Mouse (Mus musculus) neural tube, embryonic 10.5 days (tissue): ENCODE data around the gene Trpm1.
A peak's percentile ranks its signal among the peaks of the same experiment; 100 is the strongest.

Source experiments
- DNase-seq: peaks from one replicate; pipeline ENCODE4 v3.0.0-alpha.2; 2017; ENCODE audit warnings: low spot score; ENCODE audit errors: extremely low spot score

The Trpm1 gene

GRCm38 (mm10) chr7:64287414-64288091 is 133.9 kb downstream of the Trpm1 start, which contains the start of gene Mtmr10:
Gene Mtmr10 (plus strand): TSS chr7:64287653.
- DNase-seq = peak; percentile 97

GRCm38 (mm10) chr7:64289416-64289815 is 135.8 kb downstream of the Trpm1 start:
- no peak for DNase-seq

GRCm38 (mm10) chr7:64290431-64290830 is 136.8 kb downstream of the Trpm1 start:
- DNase-seq = no peak

- no peak for DNase-seq
Measured at GRCm38 (mm10) chr7:64291722-64292121, 138.1 kb downstream of the Trpm1 start.

- DNase-seq = no peak
Measured at GRCm38 (mm10) chr7:64296286-64297010, 142.8 kb downstream of the Trpm1 start.

GRCm38 (mm10) chr7:64310241-64310640 is 156.6 kb downstream of the Trpm1 start:
- no peak for DNase-seq

- no peak for DNase-seq
Measured at GRCm38 (mm10) chr7:64310756-64311155, 157.1 kb downstream of the Trpm1 start.

- DNase-seq = no peak
Measured at GRCm38 (mm10) chr7:64312811-64313210, 159.2 kb downstream of the Trpm1 start.
